Mouse (Mus musculus): ENCODE results near the gene Xrcc5. TPM values are rescaled to one million over a fixed set of nuclear protein-coding genes. Genes with fewer than 3 reads are reported as not detected.

The Xrcc5 gene
- polyA plus RNA-seq (2015; fragmentation: Nextera tagmentation; extraction: Ambion mirVana): 10.3 and 10.8 TPM in 2 replicates

DNA sequence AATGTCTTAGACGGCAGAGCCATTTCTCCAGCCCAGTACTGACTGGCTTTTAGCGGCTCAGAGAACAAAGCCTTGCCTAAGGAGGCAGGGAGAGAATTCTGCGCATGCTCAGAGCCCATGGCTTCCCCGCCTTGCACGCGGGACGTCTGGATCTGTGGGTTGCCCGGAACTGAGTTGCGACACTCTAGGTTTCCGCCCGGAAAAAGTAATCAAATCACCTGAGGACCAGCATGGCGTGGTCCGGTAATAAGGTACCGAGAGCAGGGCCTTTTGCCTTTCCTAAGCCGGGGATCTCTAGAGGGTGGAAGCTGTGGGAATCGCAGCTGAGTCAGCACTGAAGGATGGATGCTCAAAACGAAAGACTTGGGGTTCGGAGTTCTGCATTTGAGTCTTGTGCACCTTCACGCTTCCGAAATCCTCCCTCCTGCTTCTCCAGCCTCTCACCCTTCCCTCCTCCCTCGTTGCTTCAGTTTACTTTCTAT lies at the start of gene Xrcc5:
Xrcc5 (plus strand) TSS at position 105 of the 482 bp plus-strand sequence.
- H3K9me3 ChIP-seq (ENCODE audit: low read length): no peaks in the 10 kb centered on the region
- H3K9ac ChIP-seq (replicated peaks): peak within 1 kb of the TSS; percentile 71
- DNase-seq (peak; percentile 90), ATAC-seq (peak; percentile 96)
- peak within 1 kb of the TSS; percentile 73 for H3K4me3 ChIP-seq (ENCODE audit: low read depth, low read length)
- H3K4me2 ChIP-seq (ENCODE audit: low read depth, low read length): peak within 1 kb of the TSS; percentile 84
- H3K27ac ChIP-seq (ENCODE audit: low read depth): peak within 1 kb of the TSS; percentile 88
- H3K4me1 ChIP-seq (ENCODE audit: insufficient read depth): peaks cover 12% of the 10 kb centered on the region
- no peaks in the 10 kb centered on the region for H3K27me3 ChIP-seq (ENCODE audit: insufficient read depth, low read length)
- peak; percentile 48; the same call in 1 of the 2 replicates for TF ChIP-seq EP300 (IDR thresholded peaks at IDR 0.05; ENCODE audit: low read depth)
- no peak for TF ChIP-seq CTCF (IDR thresholded peaks at IDR 0.05; ENCODE audit: low read depth)
- H3K36me3 ChIP-seq (replicated peaks; ENCODE audit: insufficient read depth, low read length): no peaks in the 10 kb centered on the region
- under 1% methylated on average over 21 of the region's 21 CpGs for WGBS (ENCODE audit: insufficient replicate concordance)

- peak; percentile 79 for ATAC-seq
- Histone ChIP-seq H3K36me3 (replicated peaks; ENCODE audit: insufficient read depth, low read length) (peaks cover 8% of the 10 kb centered on the region; the same call in 1 of the 2 replicates), H3K4me1 (ENCODE audit: insufficient read depth) (no peaks in the 10 kb centered on the region), H3K27me3 (ENCODE audit: insufficient read depth, low read length) (no peaks in the 10 kb centered on the region), H3K27ac (ENCODE audit: low read depth) (peak overlapping the region; percentile 55), H3K9ac (replicated peaks) (no peak overlapping the region), H3K4me3 (ENCODE audit: low read depth, low read length) (no peak overlapping the region), H3K4me2 (ENCODE audit: low read depth, low read length) (no peak overlapping the region), H3K9me3 (ENCODE audit: low read length) (no peaks in the 10 kb centered on the region)
- 70% methylated on average over 3 of the region's 3 CpGs for WGBS (ENCODE audit: insufficient replicate concordance)
- DNase-seq: no peak
- TF ChIP-seq CTCF (IDR thresholded peaks at IDR 0.05; ENCODE audit: low read depth): no peak
Observed at GRCm38 (mm10) chr1:72263099-72263498, 44.1 kb upstream of the Xrcc5 start.

- no peak for DNase-seq
- H3K9ac ChIP-seq (replicated peaks): no peak overlapping the region
Observed at GRCm38 (mm10) chr1:72278085-72278484, 29.1 kb upstream of the Xrcc5 start.

GRCm38 (mm10) chr1:72282604-72283003 lies 24.6 kb upstream of the Xrcc5 start:
- no peaks in the 10 kb centered on the region for H3K9me3 ChIP-seq (ENCODE audit: low read length)
- H3K4me1 ChIP-seq (ENCODE audit: insufficient read depth): peaks cover 10% of the 10 kb centered on the region
- peak overlapping the region; percentile 20 for H3K4me2 ChIP-seq (ENCODE audit: low read depth, low read length)
- no peak for TF ChIP-seq CTCF (IDR thresholded peaks at IDR 0.05; ENCODE audit: low read depth)
- no peak for TF ChIP-seq EP300 (IDR thresholded peaks at IDR 0.05; ENCODE audit: low read depth)
- 33% methylated on average over 1 of the region's 1 CpGs for WGBS (ENCODE audit: insufficient replicate concordance)
- no peak overlapping the region for H3K4me3 ChIP-seq (ENCODE audit: low read depth, low read length)
- H3K27ac ChIP-seq (ENCODE audit: low read depth): no peak overlapping the region
- no peak overlapping the region for H3K9ac ChIP-seq (replicated peaks)
- H3K27me3 ChIP-seq (ENCODE audit: insufficient read depth, low read length): no peaks in the 10 kb centered on the region
- H3K36me3 ChIP-seq (replicated peaks; ENCODE audit: insufficient read depth, low read length): no peaks in the 10 kb centered on the region
- DNase-seq (no peak), ATAC-seq (no peak)

More at GRCm38 (mm10) chr1:72278085-72278484, 29.1 kb upstream of the Xrcc5 start:
- no peaks in the 10 kb centered on the region for H3K4me1 ChIP-seq (ENCODE audit: insufficient read depth)
- H3K27me3 ChIP-seq (ENCODE audit: insufficient read depth, low read length): no peaks in the 10 kb centered on the region
- TF ChIP-seq EP300 (IDR thresholded peaks at IDR 0.05; ENCODE audit: low read depth) (no peak), CTCF (IDR thresholded peaks at IDR 0.05; ENCODE audit: low read depth) (no peak)
- H3K9me3 ChIP-seq (ENCODE audit: low read length): peaks cover 3% of the 10 kb centered on the region; the same call in 1 of the 2 replicates
- H3K27ac ChIP-seq (ENCODE audit: low read depth): no peak overlapping the region
- H3K36me3 ChIP-seq (replicated peaks; ENCODE audit: insufficient read depth, low read length): peaks cover 12% of the 10 kb centered on the region
- no peak overlapping the region for H3K4me2 ChIP-seq (ENCODE audit: low read depth, low read length)
- 81% methylated on average over 3 of the region's 3 CpGs for WGBS (ENCODE audit: insufficient replicate concordance)
- peak; percentile 45 for ATAC-seq
- H3K4me3 ChIP-seq (ENCODE audit: low read depth, low read length): no peak overlapping the region

- Histone ChIP-seq H3K4me3 (ENCODE audit: low read depth, low read length) (peak within 1 kb of the TSS; percentile 66), H3K27ac (ENCODE audit: low read depth) (peak within 1 kb of the TSS; percentile 85), H3K4me2 (ENCODE audit: low read depth, low read length) (peak within 1 kb of the TSS; percentile 95), H3K4me1 (ENCODE audit: insufficient read depth) (peaks cover 12% of the 10 kb centered on the region), H3K9ac (replicated peaks) (peak within 1 kb of the TSS; percentile 76), H3K36me3 (replicated peaks; ENCODE audit: insufficient read depth, low read length) (no peaks in the 10 kb centered on the region), H3K27me3 (ENCODE audit: insufficient read depth, low read length) (no peaks in the 10 kb centered on the region), H3K9me3 (ENCODE audit: low read length) (no peaks in the 10 kb centered on the region)
- no peak for TF ChIP-seq EP300 (IDR thresholded peaks at IDR 0.05; ENCODE audit: low read depth)
- no peak for TF ChIP-seq CTCF (IDR thresholded peaks at IDR 0.05; ENCODE audit: low read depth)
- under 1% methylated on average over 30 of the region's 30 CpGs for WGBS (ENCODE audit: insufficient replicate concordance)
- peak; percentile 94 for ATAC-seq
- peak; percentile 96 for DNase-seq
Observed at GRCm38 (mm10) chr1:72283992-72284485, 23.2 kb upstream of the Xrcc5 start, which contains the start of the genes Pecr and Tmem169. Gene Pecr, minus strand, starts transcription at chr1:72284314. Gene Tmem169, plus strand, starts transcription at chr1:72284369.

DNA sequence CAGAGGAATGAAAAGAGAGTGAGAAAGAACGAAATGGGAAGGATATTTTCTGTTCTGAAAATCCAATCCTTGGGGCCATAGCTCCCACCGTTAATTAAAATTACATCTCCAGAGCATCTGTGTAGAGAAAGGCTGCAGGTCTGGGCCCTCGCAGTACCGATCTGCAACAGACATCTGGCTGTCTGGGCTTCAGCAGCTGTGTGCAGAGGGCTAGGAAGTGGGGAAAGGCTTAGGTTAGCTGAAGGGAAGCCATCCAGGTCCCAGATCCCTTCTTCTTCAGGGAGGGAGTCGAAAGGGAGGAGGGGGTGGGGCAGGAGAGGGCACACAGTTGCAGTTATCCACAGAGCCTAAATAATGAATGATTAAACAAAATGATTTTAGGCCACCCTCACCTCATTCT lies 22.7 kb upstream of the Xrcc5 start:
- no peak for ATAC-seq
- Histone ChIP-seq H3K9ac (replicated peaks) (no peak overlapping the region), H3K4me1 (ENCODE audit: insufficient read depth) (peaks cover 12% of the 10 kb centered on the region), H3K27ac (ENCODE audit: low read depth) (no peak overlapping the region), H3K4me3 (ENCODE audit: low read depth, low read length) (peak overlapping the region; percentile 66; the same call in 1 of the 2 replicates), H3K4me2 (ENCODE audit: low read depth, low read length) (peak overlapping the region; percentile 95), H3K9me3 (ENCODE audit: low read length) (no peaks in the 10 kb centered on the region), H3K36me3 (replicated peaks; ENCODE audit: insufficient read depth, low read length) (no peaks in the 10 kb centered on the region), H3K27me3 (ENCODE audit: insufficient read depth, low read length) (no peaks in the 10 kb centered on the region)
- WGBS (ENCODE audit: insufficient replicate concordance): 7% methylated on average over 5 of the region's 5 CpGs
- no peak for TF ChIP-seq EP300 (IDR thresholded peaks at IDR 0.05; ENCODE audit: low read depth)
- no peak for TF ChIP-seq CTCF (IDR thresholded peaks at IDR 0.05; ENCODE audit: low read depth)
- no peak for DNase-seq
